Mouse (Mus musculus): ENCODE data around the gene Dusp28.

GRCm38 (mm10) chr1:92953641-92954040, 46.9 kb downstream of the Dusp28 start:
- no peak for TF ChIP-seq POLR2A (IDR thresholded peaks at IDR 0.05; ENCODE audit: borderline replicate concordance, low read depth, low read length)
- no peak for TF ChIP-seq CTCF (IDR thresholded peaks at IDR 0.05; ENCODE audit: low read depth, low read length)
